Mouse (Mus musculus): Measurements from ENCODE around the gene Cutal. TPM values are rescaled to one million over a fixed set of nuclear protein-coding genes. Genes with fewer than 3 reads are reported as not detected.

The Cutal gene
- polyA plus RNA-seq, 1 experiment from 2014 or later, result 0.08 TPM

DNA sequence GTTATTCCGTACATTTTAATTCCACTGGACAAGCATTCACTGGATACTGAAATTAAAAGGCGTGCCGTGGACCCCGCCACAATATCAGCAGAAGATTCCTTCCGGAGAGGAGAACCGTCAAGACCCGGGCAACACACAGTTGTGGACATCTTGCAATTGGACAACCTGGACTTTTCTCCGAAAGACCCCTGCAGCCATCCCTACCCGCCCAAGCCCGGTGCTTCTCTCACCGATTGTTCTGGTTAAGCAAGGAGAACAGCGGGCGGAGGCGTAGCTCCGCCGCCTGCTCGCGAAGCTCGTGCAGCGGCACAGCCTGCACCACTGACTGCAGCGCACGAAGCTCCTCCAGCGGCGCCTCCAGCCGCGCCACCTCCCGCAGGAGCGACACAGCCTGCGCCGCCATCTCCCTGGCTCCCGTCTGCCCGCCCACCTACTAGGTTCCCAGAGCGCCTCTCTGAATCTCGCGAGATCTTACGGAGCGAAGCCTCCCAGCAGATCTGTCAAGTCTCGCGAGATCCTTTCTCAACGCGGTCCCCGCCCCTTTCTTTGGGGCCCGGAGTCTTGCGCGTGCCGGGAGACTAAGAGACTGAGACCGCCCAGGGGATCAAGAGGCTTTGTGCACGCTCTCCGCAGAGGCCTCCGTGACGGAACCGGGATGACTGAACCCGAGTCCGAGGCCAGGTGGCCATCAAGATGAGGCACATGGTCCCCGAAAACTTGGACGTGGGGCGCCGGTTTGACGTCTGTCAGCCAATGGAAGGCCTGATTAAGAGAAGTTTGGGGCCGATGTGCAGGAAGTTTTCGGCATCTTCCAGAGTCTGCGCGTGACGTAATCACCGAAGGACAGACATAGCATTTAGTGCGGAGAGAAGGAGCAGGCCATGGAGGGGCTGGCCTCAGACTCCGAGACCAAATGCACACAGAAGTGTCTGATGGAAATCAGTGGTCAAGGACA lies 3.4 kb upstream of the Cutal start:
- Histone ChIP-seq H3K9ac (ENCODE audit: low read length) (peak overlapping the region; percentile 95), H3K9me3 (replicated peaks; ENCODE audit: control insufficient read depth, low read length) (no peaks in the 10 kb centered on the region), H3K4me1 (ENCODE audit: control insufficient read depth, insufficient read depth, low read length) (peaks cover 11% of the 10 kb centered on the region), H3K36me3 (ENCODE audit: control insufficient read depth, insufficient read depth, low read length) (peaks cover 1% of the 10 kb centered on the region), H3K27ac (ENCODE audit: low read depth, low read length) (peak overlapping the region; percentile 88), H3K4me3 (ENCODE audit: low read depth, low read length) (peak overlapping the region; percentile 86), H3K27me3 (replicated peaks; ENCODE audit: control insufficient read depth, insufficient read depth, low read length) (peaks cover 15% of the 10 kb centered on the region; the same call in 1 of the 2 replicates), H3K4me2 (ENCODE audit: low read length) (peak overlapping the region; percentile 71)
- WGBS, result under 1% methylated on average over 67 of the region's 67 CpGs
- peak; percentile 99 for ATAC-seq
- DNase-seq (ENCODE audit: low spot score), result peak; percentile 100

DNA sequence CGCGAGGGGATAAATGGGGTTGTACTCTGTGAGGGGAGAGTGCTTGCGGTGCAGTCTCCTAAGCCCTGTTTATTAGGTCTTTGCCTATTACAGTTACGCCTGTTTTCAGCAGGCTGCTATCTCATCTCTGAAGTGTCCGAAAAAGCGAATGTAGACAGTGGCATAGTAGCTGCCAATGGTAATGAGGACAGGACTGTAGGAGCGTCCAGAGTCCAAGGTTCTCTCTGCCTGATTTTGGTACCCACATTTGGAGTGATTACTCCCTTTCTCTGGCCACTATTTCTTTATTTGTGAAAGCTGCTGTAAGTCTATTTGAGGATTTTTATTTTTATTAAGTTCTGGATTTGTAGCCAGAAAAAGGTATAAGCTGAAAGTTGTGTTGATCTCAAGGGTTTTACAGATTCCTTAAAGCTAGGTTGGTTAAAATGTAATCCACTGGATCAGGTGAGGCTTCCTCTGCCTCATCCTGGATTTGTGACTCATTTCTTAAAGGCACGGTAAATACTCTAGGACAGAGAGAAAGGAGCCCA lies 685 bp downstream of the Cutal start, which contains the start of gene Psmd5:
Psmd5 (minus strand) TSS at position 153 of the 530 bp plus-strand sequence.
- no peaks in the 10 kb centered on the region for H3K9me3 ChIP-seq (replicated peaks; ENCODE audit: control insufficient read depth, low read length)
- 0 out of 2 replicates have a peak within 1 kb of the TSS, but pooled peaks have one; percentile 4 for H3K9ac ChIP-seq (ENCODE audit: low read length)
- H3K4me3 ChIP-seq (ENCODE audit: low read depth, low read length), result no peak within 1 kb of the TSS
- H3K4me1 ChIP-seq (ENCODE audit: control insufficient read depth, insufficient read depth, low read length), result peaks cover 4% of the 10 kb centered on the region; the same call in 1 of the 2 replicates
- no peak within 1 kb of the TSS for H3K27ac ChIP-seq (ENCODE audit: low read depth, low read length)
- WGBS, result 13% methylated on average over 8 of the region's 8 CpGs
- DNase-seq (ENCODE audit: low spot score) (no peak), ATAC-seq (no peak)
- H3K4me2 ChIP-seq (ENCODE audit: low read length), result no peak within 1 kb of the TSS
- no peaks in the 10 kb centered on the region for H3K36me3 ChIP-seq (ENCODE audit: control insufficient read depth, insufficient read depth, low read length)
- H3K27me3 ChIP-seq (replicated peaks; ENCODE audit: control insufficient read depth, insufficient read depth, low read length), result peaks cover 19% of the 10 kb centered on the region

DNA sequence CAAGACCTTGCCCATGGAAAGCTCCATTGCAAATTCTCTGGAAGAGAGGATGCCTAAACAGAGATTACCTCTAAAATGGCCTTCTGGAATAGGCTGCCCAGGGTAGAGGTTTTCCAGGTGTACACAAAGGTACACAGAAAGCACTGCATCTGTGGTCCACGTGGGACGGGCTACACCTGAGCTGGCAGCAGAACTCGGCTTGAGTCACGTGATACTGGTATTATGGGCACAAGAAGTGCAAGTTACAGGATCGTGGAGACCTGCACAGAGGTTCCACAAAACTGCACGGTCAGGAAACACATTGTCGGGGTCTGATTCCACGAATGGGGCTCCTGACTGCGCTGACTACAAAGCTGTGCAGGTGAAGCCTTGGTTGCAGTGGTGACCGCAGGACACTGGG lies 5.9 kb downstream of the Cutal start:
- H3K27ac ChIP-seq (ENCODE audit: low read depth, low read length), result no peak overlapping the region

DNA sequence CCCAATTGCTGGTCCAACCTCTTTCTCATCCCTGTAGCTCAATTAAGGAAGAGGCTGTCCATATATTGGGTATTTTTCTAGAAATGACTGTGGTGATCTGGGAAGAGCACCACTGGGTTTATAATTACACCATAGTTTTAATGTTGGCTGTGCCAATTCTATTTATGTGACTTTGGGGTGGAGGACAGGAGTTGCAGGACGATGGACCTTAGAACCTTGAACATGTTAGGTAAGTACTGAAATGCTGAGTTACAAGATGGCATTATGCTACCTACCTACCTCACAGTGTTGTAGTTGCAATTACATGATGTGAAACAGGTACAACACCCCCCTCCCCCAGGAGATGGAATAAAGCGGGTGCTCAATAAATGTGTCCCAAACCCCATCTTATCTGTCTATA lies 8.6 kb downstream of the Cutal start:
- WGBS, result 98% methylated on average over 2 of the region's 2 CpGs
- Histone ChIP-seq H3K9ac (ENCODE audit: low read length) (no peak overlapping the region), H3K4me3 (ENCODE audit: low read depth, low read length) (no peak overlapping the region), H3K27me3 (replicated peaks; ENCODE audit: control insufficient read depth, insufficient read depth, low read length) (no peaks in the 10 kb centered on the region), H3K4me2 (ENCODE audit: low read length) (no peak overlapping the region), H3K4me1 (ENCODE audit: control insufficient read depth, insufficient read depth, low read length) (no peaks in the 10 kb centered on the region), H3K27ac (ENCODE audit: low read depth, low read length) (no peak overlapping the region), H3K9me3 (replicated peaks; ENCODE audit: control insufficient read depth, low read length) (no peaks in the 10 kb centered on the region), H3K36me3 (ENCODE audit: control insufficient read depth, insufficient read depth, low read length) (no peaks in the 10 kb centered on the region)
- ATAC-seq (no peak), DNase-seq (ENCODE audit: low spot score) (no peak)

More for the DNA sequence above, 5.9 kb downstream of the Cutal start:
- no peaks in the 10 kb centered on the region for H3K4me1 ChIP-seq (ENCODE audit: control insufficient read depth, insufficient read depth, low read length)
- no peak overlapping the region for H3K4me2 ChIP-seq (ENCODE audit: low read length)
- ATAC-seq (no peak), DNase-seq (ENCODE audit: low spot score) (no peak)
- no peak overlapping the region for H3K9ac ChIP-seq (ENCODE audit: low read length)
- H3K36me3 ChIP-seq (ENCODE audit: control insufficient read depth, insufficient read depth, low read length), result no peaks in the 10 kb centered on the region
- H3K27me3 ChIP-seq (replicated peaks; ENCODE audit: control insufficient read depth, insufficient read depth, low read length), result peaks cover 6% of the 10 kb centered on the region; the same call in 1 of the 2 replicates
- no peaks in the 10 kb centered on the region for H3K9me3 ChIP-seq (replicated peaks; ENCODE audit: control insufficient read depth, low read length)
- 83% methylated on average over 10 of the region's 10 CpGs for WGBS
- H3K4me3 ChIP-seq (ENCODE audit: low read depth, low read length), result no peak overlapping the region

DNA sequence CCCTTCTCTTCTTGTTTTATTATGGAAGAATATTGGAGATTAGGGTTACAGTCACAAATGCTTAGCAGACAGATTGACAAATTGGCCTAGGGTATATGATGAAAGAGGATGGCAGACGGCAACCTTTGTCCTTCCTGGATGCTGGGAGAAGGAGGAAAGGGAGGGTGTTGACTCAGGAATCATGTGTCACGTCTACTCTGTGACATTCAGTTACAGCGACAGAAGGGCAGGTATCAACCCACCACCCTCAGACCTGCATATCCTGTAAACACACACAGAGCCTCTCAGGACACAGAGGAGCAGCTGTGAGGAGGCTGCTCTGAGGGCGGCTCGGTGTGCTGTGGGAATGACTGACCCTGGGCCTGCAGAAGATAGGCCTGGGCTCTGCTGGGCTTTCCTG lies 9.0 kb downstream of the Cutal start:
- no peaks in the 10 kb centered on the region for H3K36me3 ChIP-seq (ENCODE audit: control insufficient read depth, insufficient read depth, low read length)
- WGBS, result 75% methylated on average over 5 of the region's 5 CpGs
- no peak overlapping the region for H3K4me3 ChIP-seq (ENCODE audit: low read depth, low read length)
- no peak overlapping the region for H3K4me2 ChIP-seq (ENCODE audit: low read length)
- H3K27me3 ChIP-seq (replicated peaks; ENCODE audit: control insufficient read depth, insufficient read depth, low read length), result no peaks in the 10 kb centered on the region
- ATAC-seq (no peak), DNase-seq (ENCODE audit: low spot score) (no peak)
- H3K27ac ChIP-seq (ENCODE audit: low read depth, low read length), result no peak overlapping the region
- no peaks in the 10 kb centered on the region for H3K9me3 ChIP-seq (replicated peaks; ENCODE audit: control insufficient read depth, low read length)
- H3K4me1 ChIP-seq (ENCODE audit: control insufficient read depth, insufficient read depth, low read length), result no peaks in the 10 kb centered on the region
- H3K9ac ChIP-seq (ENCODE audit: low read length), result no peak overlapping the region

DNA sequence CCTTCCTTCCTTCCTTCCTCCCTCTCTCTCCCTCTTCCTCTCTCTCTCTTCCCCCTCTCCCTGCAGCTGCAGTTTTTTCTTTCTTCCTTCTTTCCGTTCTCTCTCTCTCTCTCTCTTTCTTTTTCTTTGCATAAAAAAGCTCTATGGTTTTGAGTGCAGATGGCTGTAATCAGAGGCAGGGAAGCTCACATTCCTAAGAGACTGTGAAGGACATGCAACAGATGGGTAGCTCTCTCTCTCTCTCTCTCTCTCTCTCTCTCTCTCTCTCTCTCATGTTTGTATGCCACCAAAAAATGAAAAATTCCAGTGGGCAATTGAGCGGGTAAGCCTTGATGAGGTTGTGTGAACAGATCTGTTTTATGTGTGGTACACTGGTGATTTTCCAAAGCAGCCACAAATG lies 10.0 kb downstream of the Cutal start:
- DNase-seq (ENCODE audit: low spot score) (no peak), ATAC-seq (no peak)
- Histone ChIP-seq H3K27me3 (replicated peaks; ENCODE audit: control insufficient read depth, insufficient read depth, low read length) (no peaks in the 10 kb centered on the region), H3K9me3 (replicated peaks; ENCODE audit: control insufficient read depth, low read length) (no peaks in the 10 kb centered on the region), H3K27ac (ENCODE audit: low read depth, low read length) (no peak overlapping the region), H3K4me3 (ENCODE audit: low read depth, low read length) (no peak overlapping the region), H3K9ac (ENCODE audit: low read length) (no peak overlapping the region), H3K4me1 (ENCODE audit: control insufficient read depth, insufficient read depth, low read length) (no peaks in the 10 kb centered on the region), H3K4me2 (ENCODE audit: low read length) (no peak overlapping the region), H3K36me3 (ENCODE audit: control insufficient read depth, insufficient read depth, low read length) (no peaks in the 10 kb centered on the region)
- 71% methylated on average over 2 of the region's 2 CpGs for WGBS

DNA sequence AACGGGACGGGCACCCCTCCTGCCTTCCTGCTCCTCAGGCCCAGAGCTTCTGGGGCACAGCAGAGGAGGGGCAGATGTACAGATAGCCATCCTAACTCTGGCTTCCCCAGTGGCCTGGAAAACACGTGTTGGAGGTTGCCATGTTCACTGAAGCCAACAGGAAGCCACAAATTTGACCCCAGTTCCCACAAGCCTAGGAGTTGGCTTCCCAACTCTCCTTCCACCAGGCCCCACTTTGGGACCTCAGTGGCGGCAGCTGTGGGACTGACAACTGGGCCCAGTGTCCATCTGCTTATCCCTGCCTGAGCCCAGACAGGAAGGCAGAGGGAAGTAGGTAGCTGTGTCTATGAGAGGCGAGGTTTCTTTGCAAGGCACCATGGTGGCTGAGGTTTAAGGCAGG lies 19.8 kb downstream of the Cutal start:
- Histone ChIP-seq H3K4me3 (ENCODE audit: low read depth, low read length) (no peak overlapping the region), H3K27ac (ENCODE audit: low read depth, low read length) (no peak overlapping the region), H3K4me1 (ENCODE audit: control insufficient read depth, insufficient read depth, low read length) (no peaks in the 10 kb centered on the region), H3K4me2 (ENCODE audit: low read length) (no peak overlapping the region), H3K9ac (ENCODE audit: low read length) (no peak overlapping the region), H3K27me3 (replicated peaks; ENCODE audit: control insufficient read depth, insufficient read depth, low read length) (no peaks in the 10 kb centered on the region), H3K36me3 (ENCODE audit: control insufficient read depth, insufficient read depth, low read length) (0 out of 2 replicates have a peak, but pooled peaks cover 4% of the 10 kb centered on the region), H3K9me3 (replicated peaks; ENCODE audit: control insufficient read depth, low read length) (no peaks in the 10 kb centered on the region)
- WGBS, result 78% methylated on average over 5 of the region's 5 CpGs
- ATAC-seq, result no peak
- no peak for DNase-seq (ENCODE audit: low spot score)

DNA sequence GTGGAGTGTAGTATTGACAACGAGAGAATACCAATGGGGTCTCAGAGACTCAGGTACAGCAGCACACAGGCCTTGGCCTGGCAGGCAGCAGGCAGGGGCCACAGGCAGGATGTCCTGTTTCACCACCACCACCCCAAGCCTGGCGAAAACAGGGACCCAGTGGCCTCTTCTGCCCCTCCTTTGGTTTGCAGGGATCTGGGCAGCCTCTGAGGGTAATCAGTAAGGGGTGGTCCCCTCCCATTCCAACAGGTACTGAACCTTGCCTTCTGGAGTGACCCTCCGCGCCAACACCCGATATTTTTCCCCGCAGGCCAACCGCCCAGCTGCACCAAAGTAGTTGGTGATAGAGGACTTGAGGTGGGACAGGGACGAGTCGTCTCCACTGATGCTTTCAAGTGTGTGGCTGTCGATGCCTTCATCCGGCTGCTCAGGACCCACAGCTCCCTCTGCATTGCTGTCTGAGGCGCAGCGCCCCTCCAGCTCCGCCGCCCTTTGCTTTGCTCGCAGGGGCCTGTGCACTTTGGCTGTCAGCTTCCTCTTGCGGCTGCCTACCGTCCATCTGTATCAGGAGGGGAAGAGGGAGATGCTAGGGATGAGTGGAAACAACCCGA lies 21.4 kb downstream of the Cutal start:
- no peak overlapping the region for H3K4me2 ChIP-seq (ENCODE audit: low read length)
- no peak for DNase-seq (ENCODE audit: low spot score)
- no peak overlapping the region for H3K4me3 ChIP-seq (ENCODE audit: low read depth, low read length)
- H3K27me3 ChIP-seq (replicated peaks; ENCODE audit: control insufficient read depth, insufficient read depth, low read length), result no peaks in the 10 kb centered on the region
- H3K27ac ChIP-seq (ENCODE audit: low read depth, low read length), result no peak overlapping the region
- H3K36me3 ChIP-seq (ENCODE audit: control insufficient read depth, insufficient read depth, low read length), result 0 out of 2 replicates have a peak, but pooled peaks cover 4% of the 10 kb centered on the region
- no peaks in the 10 kb centered on the region for H3K4me1 ChIP-seq (ENCODE audit: control insufficient read depth, insufficient read depth, low read length)
- H3K9ac ChIP-seq (ENCODE audit: low read length), result no peak overlapping the region
- 81% methylated on average over 19 of the region's 19 CpGs for WGBS
- no peaks in the 10 kb centered on the region for H3K9me3 ChIP-seq (replicated peaks; ENCODE audit: control insufficient read depth, low read length)
- no peak for ATAC-seq
